Mouse (Mus musculus): ENCODE data around the gene Apc2. TPM values are rescaled to one million over a fixed set of nuclear protein-coding genes. Genes with fewer than 3 reads are reported as not detected.
"Not testable (repeated sequence)": the region's sequence is repeated elsewhere in the genome, so short reads cannot be mapped to it uniquely, and the experiment has no call there.

Gene Apc2
- polyA plus RNA-seq, 2 experiments = 0.04 TPM; not detected in 1

DNA sequence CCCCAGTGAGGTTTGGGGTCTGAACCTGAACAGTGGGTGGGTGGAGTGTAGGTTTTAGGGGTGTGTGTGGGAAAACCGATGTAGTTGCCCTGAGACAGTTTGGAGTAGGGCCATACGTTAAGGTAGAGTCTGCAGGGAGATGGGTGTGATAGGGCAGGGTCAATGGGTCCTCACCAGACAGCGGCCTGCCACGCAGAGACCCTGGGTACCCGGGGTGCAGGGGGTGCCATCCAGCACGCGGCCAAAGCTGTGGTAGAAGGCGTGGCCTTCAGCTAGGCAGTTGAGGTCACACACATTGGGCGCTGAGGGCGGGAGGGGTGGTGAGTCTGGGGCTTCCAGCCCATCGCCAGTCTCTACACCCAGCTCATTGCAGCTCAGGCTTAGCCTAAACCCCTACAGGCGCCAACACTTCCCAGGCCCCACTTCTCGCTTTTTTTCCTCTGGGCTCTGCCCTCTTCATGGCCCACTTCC, 47.7 kb downstream of the Apc2 start:
- 18% methylated on average over 13 of the region's 13 CpGs for WGBS (ENCODE audit: insufficient replicate concordance)
- peak overlapping the region; percentile 54 for H3K9ac ChIP-seq (replicated peaks)

DNA sequence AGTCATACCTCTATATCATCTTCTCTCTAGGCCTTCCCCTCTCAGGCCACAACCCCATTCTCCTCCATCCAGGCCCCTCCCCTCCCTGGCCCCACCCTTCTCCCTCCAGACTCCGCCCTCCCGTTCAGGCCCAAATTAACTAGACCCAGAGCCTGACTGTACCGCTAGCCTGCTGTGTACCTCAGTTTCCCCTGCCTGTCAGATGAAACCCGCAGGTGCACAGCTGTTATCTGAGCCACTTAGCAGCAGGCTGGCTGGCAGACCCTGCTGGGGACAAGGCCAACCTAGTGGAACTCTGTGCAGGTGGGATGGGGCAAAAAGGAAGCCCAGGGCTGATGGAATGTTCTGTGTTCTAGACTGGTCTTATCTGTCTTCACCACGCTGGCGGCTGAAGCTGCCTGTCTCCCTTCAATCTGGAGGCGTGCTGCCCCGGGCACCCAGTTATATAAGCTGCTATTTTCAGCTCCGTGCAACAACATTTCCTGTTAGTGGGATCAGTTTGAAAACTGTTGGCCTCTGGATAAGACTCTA, 48.4 kb downstream of the Apc2 start:
- TF ChIP-seq EP300 (IDR thresholded peaks at IDR 0.05; ENCODE audit: low read depth) (peak; percentile 76), CTCF (IDR thresholded peaks at IDR 0.05; ENCODE audit: low read depth) (no peak)
- Histone ChIP-seq H3K36me3 (replicated peaks; ENCODE audit: control insufficient read depth, insufficient read depth, low read depth) (no peaks in the 10 kb centered on the region), H3K4me1 (replicated peaks; ENCODE audit: control insufficient read depth in 2 of 2, insufficient read depth in 2 of 2, low read length in 1 of 2) (peaks cover 39 to 47% of the 10 kb centered on the region in 2 experiments), H3K4me3 (ENCODE audit: insufficient read depth in 1 of 2, low read depth in 2 of 2, low read length in 2 of 2) (peak overlapping the region; percentile 49 to 55), H3K9ac (replicated peaks) (peak overlapping the region; percentile 68), H3K4me2 (ENCODE audit: low read depth) (peak overlapping the region; percentile 90), H3K9me3 (ENCODE audit: control insufficient read depth, low read length) (no peaks in the 10 kb centered on the region), H3K27me3 (ENCODE audit: control insufficient read depth, insufficient read depth, low read length) (peaks cover 41% of the 10 kb centered on the region), H3K27ac (peak overlapping the region; percentile 99)
- peak; percentile 81 for ATAC-seq (ENCODE audit: insufficient read depth)
- WGBS (ENCODE audit: insufficient replicate concordance) = 5% methylated on average over 9 of the region's 9 CpGs
- peak; percentile 79 to 86 (median 81) for DNase-seq (ENCODE audit: low read depth in 3 of 3, low spot score in 3 of 3)

More for the DNA sequence above, 47.7 kb downstream of the Apc2 start:
- ATAC-seq (ENCODE audit: insufficient read depth) = peak; percentile 11; the same call in 1 of the 2 replicates
- Histone ChIP-seq H3K4me2 (ENCODE audit: low read depth) (peak overlapping the region; percentile 90), H3K36me3 (replicated peaks; ENCODE audit: control insufficient read depth, insufficient read depth, low read depth) (no peaks in the 10 kb centered on the region), H3K4me3 (ENCODE audit: insufficient read depth in 1 of 2, low read depth in 2 of 2, low read length in 2 of 2) (peak overlapping the region; percentile 42 to 49), H3K4me1 (replicated peaks; ENCODE audit: control insufficient read depth in 2 of 2, insufficient read depth in 2 of 2, low read length in 1 of 2) (peaks cover 39 to 47% of the 10 kb centered on the region in 2 experiments), H3K9me3 (ENCODE audit: control insufficient read depth, low read length) (no peaks in the 10 kb centered on the region), H3K27me3 (ENCODE audit: control insufficient read depth, insufficient read depth, low read length) (peaks cover 34% of the 10 kb centered on the region), H3K27ac (peak overlapping the region; percentile 99)
- TF ChIP-seq EP300 (IDR thresholded peaks at IDR 0.05; ENCODE audit: low read depth) (no peak), CTCF (IDR thresholded peaks at IDR 0.05; ENCODE audit: low read depth) (no peak)
- no peak for DNase-seq (ENCODE audit: low read depth in 3 of 3, low spot score in 3 of 3)

DNA sequence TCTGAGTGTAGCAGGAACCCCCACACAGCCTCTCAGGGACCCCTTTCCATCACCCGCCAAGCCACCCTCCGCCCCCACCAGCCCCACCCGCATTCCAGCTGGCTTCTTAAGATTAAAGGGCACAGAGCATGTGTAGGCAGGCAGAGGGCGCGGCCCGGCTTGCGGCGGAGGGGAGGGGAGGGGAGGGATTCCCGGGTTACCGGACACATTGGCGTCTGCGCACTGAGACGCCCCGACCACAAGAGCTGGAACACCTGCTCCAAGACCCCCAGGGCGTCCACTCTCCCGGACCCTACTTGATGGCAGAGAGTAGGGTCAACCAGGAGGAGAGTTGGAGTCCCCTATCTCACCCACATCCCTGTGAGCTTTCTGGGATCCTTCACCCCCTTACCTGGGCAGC, 49.3 kb downstream of the Apc2 start:
- under 1% methylated on average over 16 of the region's 16 CpGs for WGBS (ENCODE audit: insufficient replicate concordance)
- no peaks in the 10 kb centered on the region for H3K9me3 ChIP-seq (ENCODE audit: control insufficient read depth, low read length)
- ATAC-seq (ENCODE audit: insufficient read depth) (peak; percentile 33; the same call in 1 of the 2 replicates), DNase-seq (ENCODE audit: low read depth in 3 of 3, low spot score in 3 of 3) (peak in 2 of 3 experiments; percentile 61 to 64)
- H3K4me1 ChIP-seq (replicated peaks; ENCODE audit: control insufficient read depth in 2 of 2, insufficient read depth in 2 of 2, low read length in 1 of 2) = peaks cover 38 to 46% of the 10 kb centered on the region in 2 experiments
- TF ChIP-seq CTCF (IDR thresholded peaks at IDR 0.05; ENCODE audit: low read depth) (0 out of 2 replicates have a peak, but pooled peaks have one; percentile 27), EP300 (IDR thresholded peaks at IDR 0.05; ENCODE audit: low read depth) (peak; percentile 35)
- peak overlapping the region; percentile 99 for H3K27ac ChIP-seq
- H3K4me3 ChIP-seq (ENCODE audit: insufficient read depth in 1 of 2, low read depth in 2 of 2, low read length in 2 of 2) = peak overlapping the region; percentile 48 to 49
- H3K27me3 ChIP-seq (ENCODE audit: control insufficient read depth, insufficient read depth, low read length) = peaks cover 50% of the 10 kb centered on the region
- no peaks in the 10 kb centered on the region for H3K36me3 ChIP-seq (replicated peaks; ENCODE audit: control insufficient read depth, insufficient read depth, low read depth)
- H3K9ac ChIP-seq (replicated peaks) = peak overlapping the region; percentile 68
- peak overlapping the region; percentile 90 for H3K4me2 ChIP-seq (ENCODE audit: low read depth)

DNA sequence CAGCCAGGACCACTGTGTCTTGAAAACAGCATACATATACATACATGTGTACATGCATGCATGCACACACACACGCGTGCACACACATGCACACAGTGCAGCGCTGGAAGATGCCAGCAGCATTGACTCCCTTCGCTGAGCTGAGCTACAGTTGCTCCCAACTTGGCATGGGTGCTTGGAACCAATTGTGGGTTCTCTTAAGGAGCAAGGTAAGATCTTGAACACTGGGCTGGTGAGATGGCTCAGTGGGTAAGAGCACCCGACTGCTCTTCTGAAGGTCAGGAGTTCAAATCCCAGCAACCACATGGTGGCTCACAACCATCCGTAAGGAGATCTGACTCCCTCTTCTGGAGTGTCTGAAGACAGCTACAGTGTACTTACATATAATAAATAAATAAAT, 50.2 kb downstream of the Apc2 start:
- not testable (repeated sequence) for H3K36me3 ChIP-seq (replicated peaks; ENCODE audit: control insufficient read depth, insufficient read depth, low read depth); DNase-seq (ENCODE audit: low read depth in 3 of 3, low spot score in 3 of 3); H3K9me3 ChIP-seq (ENCODE audit: control insufficient read depth, low read length); ATAC-seq (ENCODE audit: insufficient read depth); H3K9ac ChIP-seq (replicated peaks); H3K27ac ChIP-seq; H3K4me2 ChIP-seq (ENCODE audit: low read depth); H3K4me3 ChIP-seq (ENCODE audit: insufficient read depth in 1 of 2, low read depth in 2 of 2, low read length in 2 of 2)
- Histone ChIP-seq H3K27me3 (ENCODE audit: control insufficient read depth, insufficient read depth, low read length) (peaks cover 49% of the 10 kb centered on the region), H3K4me1 (replicated peaks; ENCODE audit: control insufficient read depth in 2 of 2, insufficient read depth in 2 of 2, low read length in 1 of 2) (peaks cover 31 to 38% of the 10 kb centered on the region in 2 experiments)
- whole genome bisulfite sequencing (ENCODE audit: insufficient replicate concordance) = 79% methylated on average over 5 of the region's 6 CpGs

GRCm38 (mm10) chr10:80347514-80347967, 51.8 kb downstream of the Apc2 start:
- peaks cover 44% of the 10 kb centered on the region for H3K27me3 ChIP-seq (ENCODE audit: control insufficient read depth, insufficient read depth, low read length)
- no peaks in the 10 kb centered on the region for H3K9me3 ChIP-seq (ENCODE audit: control insufficient read depth, low read length)
- peak overlapping the region; percentile 61 for H3K4me2 ChIP-seq (ENCODE audit: low read depth)
- no peaks in the 10 kb centered on the region for H3K36me3 ChIP-seq (replicated peaks; ENCODE audit: control insufficient read depth, insufficient read depth, low read depth)
- H3K9ac ChIP-seq (replicated peaks) = no peak overlapping the region
- H3K27ac ChIP-seq = no peak overlapping the region
- TF ChIP-seq EP300 (IDR thresholded peaks at IDR 0.05; ENCODE audit: low read depth) (no peak), CTCF (IDR thresholded peaks at IDR 0.05; ENCODE audit: low read depth) (no peak)
- H3K4me3 ChIP-seq (ENCODE audit: insufficient read depth in 1 of 2, low read depth in 2 of 2, low read length in 2 of 2) = peak overlapping the region; percentile 48 to 62; a peak in 3 of 4 replicates
- DNase-seq (ENCODE audit: low read depth in 3 of 3, low spot score in 3 of 3) (no peak), ATAC-seq (ENCODE audit: insufficient read depth) (no peak)
- WGBS (ENCODE audit: insufficient replicate concordance) = 13% methylated on average over 17 of the region's 17 CpGs
- H3K4me1 ChIP-seq (replicated peaks; ENCODE audit: control insufficient read depth in 2 of 2, insufficient read depth in 2 of 2, low read length in 1 of 2) = peaks cover 27 to 35% of the 10 kb centered on the region in 2 experiments
